Mouse (Mus musculus): Measurements from ENCODE around the gene Fam207a. TPM values are rescaled to one million over a fixed set of nuclear protein-coding genes. Genes with fewer than 3 reads are reported as not detected.

Fam207a gene
- total and polyA plus RNA-seq, 3 experiments: 70.6 to 74.0 TPM; not detected in 1

DNA sequence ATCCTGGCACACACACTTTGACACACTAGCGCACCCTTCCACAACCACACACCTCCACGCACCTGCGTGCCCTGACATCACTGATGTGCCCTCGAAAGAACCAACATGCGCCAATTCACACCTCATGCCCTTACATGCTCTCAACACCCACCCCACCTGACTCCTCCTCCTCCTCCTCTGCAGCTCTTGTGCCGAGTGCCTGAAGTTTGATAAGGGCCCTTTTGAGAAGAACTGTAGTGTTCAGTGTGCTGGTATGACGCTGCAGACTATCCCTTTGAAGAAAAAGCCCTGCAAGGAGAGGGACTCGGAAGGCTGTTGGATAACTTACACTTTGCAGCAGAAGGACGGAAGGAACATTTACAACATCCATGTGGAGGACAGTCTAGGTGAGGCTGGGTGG is 45.2 kb upstream of the Fam207a start:
- Histone ChIP-seq H3K27ac (ENCODE audit: control insufficient read depth, low read depth, low read length) (peak overlapping the region; percentile 4; the same call in 1 of the 2 replicates), H3K36me3 (ENCODE audit: control insufficient read depth in 1 of 2, insufficient read depth in 2 of 2, low read length in 2 of 2) (peaks cover 7 to 23% of the 10 kb centered on the region in 2 experiments), H3K4me1 (ENCODE audit: control insufficient read depth in 1 of 2, insufficient read depth in 2 of 2, low read length in 2 of 2) (peaks cover 20 to 36% of the 10 kb centered on the region in 2 experiments), H3K9ac (ENCODE audit: control insufficient read depth, low read depth, low read length, poor library complexity, severe bottlenecking) (no peak overlapping the region), H3K27me3 (ENCODE audit: control insufficient read depth in 1 of 2, insufficient read depth in 2 of 2, low read length in 2 of 2) (no peaks in the 10 kb centered on the region), H3K9me3 (replicated peaks; ENCODE audit: insufficient read depth, low read length) (no peaks in the 10 kb centered on the region), H3K79me2 (ENCODE audit: control insufficient read depth, insufficient read depth, low read length, poor library complexity) (no peaks in the 10 kb centered on the region), H3K4me3 (ENCODE audit: control insufficient read depth in 1 of 2, insufficient read depth in 1 of 2, low read depth in 2 of 2, low read length in 2 of 2) (no peak overlapping the region)
- DNase-seq (ENCODE audit: low read depth, low spot score): peak; percentile 59
- no peak for TF ChIP-seq POLR2AphosphoS2 (IDR thresholded peaks at IDR 0.05; ENCODE audit: low read length)
- peak; percentile 79 for TF ChIP-seq MAX (IDR thresholded peaks at IDR 0.05; ENCODE audit: low read length)

DNA sequence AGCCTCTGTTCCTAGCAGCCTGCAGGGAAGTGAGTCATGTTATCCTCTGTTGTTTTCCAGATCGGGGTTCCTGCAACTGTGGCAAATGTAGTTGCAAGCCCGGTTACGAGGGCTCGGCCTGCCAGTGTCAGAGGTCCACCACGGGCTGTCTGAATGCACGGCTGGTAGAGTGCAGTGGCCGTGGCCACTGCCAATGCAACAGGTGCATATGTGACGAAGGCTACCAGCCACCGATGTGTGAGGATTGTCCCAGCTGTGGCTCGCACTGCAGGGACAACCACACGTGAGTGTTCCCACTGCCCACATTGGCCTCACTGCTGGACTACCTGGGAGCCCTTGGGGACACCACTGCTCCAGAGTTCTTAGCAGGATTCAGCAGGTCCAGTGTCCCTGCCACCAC is 44.5 kb upstream of the Fam207a start:
- TF ChIP-seq MYB (IDR thresholded peaks at IDR 0.05; ENCODE audit: low read depth, low read length): no peak
- TF ChIP-seq ELF1 (IDR thresholded peaks at IDR 0.05; ENCODE audit: low read depth, low read length): no peak
- no peak for TF ChIP-seq MAX (IDR thresholded peaks at IDR 0.05; ENCODE audit: low read length)
- no peak for TF ChIP-seq TBP (IDR thresholded peaks at IDR 0.05; ENCODE audit: low read depth, low read length)
- no peak for TF ChIP-seq ETS1 (IDR thresholded peaks at IDR 0.05; ENCODE audit: low read depth, low read length)
- TF ChIP-seq MYC (IDR thresholded peaks at IDR 0.05; ENCODE audit: low read depth, low read length): no peak
- H3K4me1 ChIP-seq (ENCODE audit: control insufficient read depth in 1 of 2, insufficient read depth in 2 of 2, low read length in 2 of 2): peaks cover 14 to 29% of the 10 kb centered on the region in 2 experiments
- DNase-seq (ENCODE audit: low read depth, low spot score): no peak
- H3K9me3 ChIP-seq (replicated peaks; ENCODE audit: insufficient read depth, low read length): no peaks in the 10 kb centered on the region
- H3K79me2 ChIP-seq (ENCODE audit: control insufficient read depth, insufficient read depth, low read length, poor library complexity): no peaks in the 10 kb centered on the region
- no peak overlapping the region for H3K4me3 ChIP-seq (ENCODE audit: control insufficient read depth in 1 of 2, insufficient read depth in 1 of 2, low read depth in 2 of 2, low read length in 2 of 2)
- no peak overlapping the region for H3K9ac ChIP-seq (ENCODE audit: control insufficient read depth, low read depth, low read length, poor library complexity, severe bottlenecking)
- peaks cover 7 to 17% of the 10 kb centered on the region in 2 experiments for H3K36me3 ChIP-seq (ENCODE audit: control insufficient read depth in 1 of 2, insufficient read depth in 2 of 2, low read length in 2 of 2)
- no peaks in the 10 kb centered on the region for H3K27me3 ChIP-seq (ENCODE audit: control insufficient read depth in 1 of 2, insufficient read depth in 2 of 2, low read length in 2 of 2)
- H3K27ac ChIP-seq (ENCODE audit: control insufficient read depth, low read depth, low read length): no peak overlapping the region

DNA sequence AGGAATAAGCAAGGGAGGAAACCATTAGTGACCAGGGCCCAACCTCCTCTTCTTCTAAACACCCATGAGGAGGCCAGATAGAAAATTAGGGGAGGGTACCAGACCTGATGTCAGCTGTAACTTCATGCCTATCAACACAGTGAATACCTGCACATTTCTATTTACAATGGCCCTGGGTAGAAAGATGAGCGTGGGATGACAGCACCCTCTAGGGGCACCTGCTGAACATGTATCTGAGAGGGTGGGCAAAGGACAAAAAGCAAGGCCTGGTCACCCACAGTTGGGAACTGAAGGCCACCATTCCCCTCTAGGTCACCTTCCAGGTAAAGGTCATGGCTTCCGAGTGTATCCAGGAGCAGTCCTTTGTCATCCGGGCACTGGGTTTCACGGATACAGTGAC is 42.1 kb upstream of the Fam207a start:
- H3K4me1 ChIP-seq (ENCODE audit: control insufficient read depth in 1 of 2, insufficient read depth in 2 of 2, low read length in 2 of 2): peaks cover 5 to 18% of the 10 kb centered on the region in 2 experiments
- no peaks in the 10 kb centered on the region for H3K9me3 ChIP-seq (replicated peaks; ENCODE audit: insufficient read depth, low read length)
- no peaks in the 10 kb centered on the region for H3K27me3 ChIP-seq (ENCODE audit: control insufficient read depth in 1 of 2, insufficient read depth in 2 of 2, low read length in 2 of 2)
- H3K79me2 ChIP-seq (ENCODE audit: control insufficient read depth, insufficient read depth, low read length, poor library complexity): no peaks in the 10 kb centered on the region
- no peak overlapping the region for H3K27ac ChIP-seq (ENCODE audit: control insufficient read depth, low read depth, low read length)
- DNase-seq (ENCODE audit: low read depth, low spot score): no peak
- no peak overlapping the region for H3K4me3 ChIP-seq (ENCODE audit: control insufficient read depth in 1 of 2, insufficient read depth in 1 of 2, low read depth in 2 of 2, low read length in 2 of 2)
- no peak overlapping the region for H3K9ac ChIP-seq (ENCODE audit: control insufficient read depth, low read depth, low read length, poor library complexity, severe bottlenecking)
- TF ChIP-seq USF1 (IDR thresholded peaks at IDR 0.05; ENCODE audit: low read depth, low read length): no peak
- TF ChIP-seq SMC3 (IDR thresholded peaks at IDR 0.05; ENCODE audit: low read depth, low read length): 0 out of 2 replicates have a peak, but pooled peaks have one; percentile 8
- TF ChIP-seq RAD21 (IDR thresholded peaks at IDR 0.05; ENCODE audit: low read depth, low read length): peak; percentile 16
- no peak for TF ChIP-seq KAT2A (conservative IDR thresholded peaks at IDR 0.05; ENCODE audit: low read depth, low read length)
- peak; percentile 14 to 39 (median 34); a peak in 4 of 6 replicates for TF ChIP-seq CTCF (IDR thresholded peaks at IDR 0.05 in 2 of 3, conservative IDR thresholded peaks at IDR 0.05 in 1 of 3; ENCODE audit: control insufficient read depth in 1 of 3, insufficient read depth in 1 of 3, low read depth in 2 of 3, low read length in 3 of 3, poor library complexity in 1 of 3, severe bottlenecking in 1 of 3)
- TF ChIP-seq NRF1 (IDR thresholded peaks at IDR 0.05; ENCODE audit: insufficient read depth, low read depth, low read length, poor library complexity, severe bottlenecking): no peak
- no peak for TF ChIP-seq ZKSCAN1 (IDR thresholded peaks at IDR 0.05; ENCODE audit: low read depth, low read length)
- no peak for TF ChIP-seq MAX (IDR thresholded peaks at IDR 0.05; ENCODE audit: low read length)
- no peak for TF ChIP-seq CHD2 (IDR thresholded peaks at IDR 0.05; ENCODE audit: low read length)
- TF ChIP-seq ZMIZ1 (IDR thresholded peaks at IDR 0.05; ENCODE audit: low read depth, low read length): no peak
- TF ChIP-seq MEF2A (IDR thresholded peaks at IDR 0.05; ENCODE audit: extremely low read depth, insufficient replicate concordance, low read depth, low read length, poor library complexity, severe bottlenecking): no peak
- no peak for TF ChIP-seq TBP (IDR thresholded peaks at IDR 0.05; ENCODE audit: low read depth, low read length)
- no peak for TF ChIP-seq ZNF384 (IDR thresholded peaks at IDR 0.05; ENCODE audit: low read depth, low read length)
- TF ChIP-seq POLR2AphosphoS2 (IDR thresholded peaks at IDR 0.05; ENCODE audit: low read length): no peak
- no peak for TF ChIP-seq ETS1 (IDR thresholded peaks at IDR 0.05; ENCODE audit: low read depth, low read length)
- no peak for TF ChIP-seq TCF12 (IDR thresholded peaks at IDR 0.05; ENCODE audit: low read depth, low read length)
- H3K36me3 ChIP-seq (ENCODE audit: control insufficient read depth in 1 of 2, insufficient read depth in 2 of 2, low read length in 2 of 2): peaks cover 1 to 9% of the 10 kb centered on the region in 2 experiments

Data from MEL (cell line).